Mouse (Mus musculus): ENCODE measurements at regions not wholly inside any gene's neighbourhood (a gene's known extent, or its start where the extent isn't known, plus 50 kb on each side); places are given as distances from the start of the nearest gene placed in this dataset.

DNA sequence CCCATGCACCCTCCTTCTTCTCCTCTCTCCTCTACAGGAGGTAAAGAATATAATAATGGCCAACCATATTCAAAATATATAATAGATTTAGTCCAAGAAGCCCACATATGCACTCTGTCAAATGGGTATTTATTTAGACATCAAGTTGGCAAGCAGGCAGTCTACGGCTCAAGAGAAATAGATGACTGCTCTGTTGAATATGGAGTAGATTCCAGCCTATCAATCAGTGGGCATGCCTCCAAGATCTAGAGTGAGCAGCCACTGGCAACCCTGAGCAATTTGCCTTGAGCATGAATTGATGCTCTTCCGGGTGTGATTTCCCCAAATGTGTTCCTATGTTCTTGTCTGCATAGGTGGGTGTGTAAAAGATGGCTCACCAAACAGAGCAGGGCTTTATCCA, 141.5 kb upstream of the Gm26657 start:
- TF ChIP-seq POLR2A (IDR thresholded peaks at IDR 0.05; ENCODE audit: insufficient read length, low read depth) = no peak
- TF ChIP-seq SRF (IDR thresholded peaks at IDR 0.05; ENCODE audit: control insufficient read depth, insufficient read length, low read depth) = no peak
- no peak for TF ChIP-seq MYOG (IDR thresholded peaks at IDR 0.05; ENCODE audit: control insufficient read depth in 1 of 3, insufficient read depth in 1 of 3, insufficient read length in 2 of 3, low read depth in 2 of 3)
- no peak for TF ChIP-seq TCF12 (IDR thresholded peaks at IDR 0.05; ENCODE audit: insufficient read depth, poor library complexity, severe bottlenecking)
- no peak for TF ChIP-seq E2F4 (IDR thresholded peaks at IDR 0.05; ENCODE audit: insufficient read depth)
- no peak for TF ChIP-seq MAX (IDR thresholded peaks at IDR 0.05; ENCODE audit: low read depth)

Data from myocyte (in vitro differentiated cells).